Mouse (Mus musculus): Measurements from ENCODE around the gene Zswim1.
"Not testable (repeated sequence)": the region's sequence is repeated elsewhere in the genome, so short reads cannot be mapped to it uniquely, and the experiment has no call there.

Gene Zswim1

GRCm38 (mm10) chr2:164832032-164832747 is 9.7 kb downstream of the Zswim1 start:
- DNase-seq, result no peak

GRCm38 (mm10) chr2:164832748-164833301 is 10.3 kb downstream of the Zswim1 start, which contains the start of gene Ctsa:
Ctsa (plus strand) TSS chr2:164832873.
- peak; percentile 83 for DNase-seq

GRCm38 (mm10) chr2:164833314-164833959 is 11.0 kb downstream of the Zswim1 start, which contains the start of gene Neurl2:
Neurl2 (minus strand) TSS chr2:164833456.
- DNase-seq, result peak; percentile 94

GRCm38 (mm10) chr2:164834531-164834930 is 12.0 kb downstream of the Zswim1 start:
- no peak for DNase-seq

- no peak for DNase-seq
Observed at GRCm38 (mm10) chr2:164835164-164835563, 12.7 kb downstream of the Zswim1 start.

GRCm38 (mm10) chr2:164845782-164846181 is 23.3 kb downstream of the Zswim1 start:
- no peak for DNase-seq

GRCm38 (mm10) chr2:164850061-164850460 is 27.6 kb downstream of the Zswim1 start:
- no peak for DNase-seq

- not testable (repeated sequence) for DNase-seq
Observed at GRCm38 (mm10) chr2:164855572-164855971, 33.1 kb downstream of the Zswim1 start.

- DNase-seq, result peak; percentile 34
Observed at GRCm38 (mm10) chr2:164856309-164857100, 34.0 kb downstream of the Zswim1 start.

- peak; percentile 84 for DNase-seq
Observed at GRCm38 (mm10) chr2:164857101-164857821, 34.8 kb downstream of the Zswim1 start, which contains the start of gene Pltp. Pltp (minus strand) TSS chr2:164857711.

- peak; percentile 62 for DNase-seq
Observed at GRCm38 (mm10) chr2:164857842-164858553, 35.5 kb downstream of the Zswim1 start.

- DNase-seq, result peak; percentile 35
Observed at GRCm38 (mm10) chr2:164859155-164859554, 36.7 kb downstream of the Zswim1 start.

- DNase-seq, result no peak
Observed at GRCm38 (mm10) chr2:164859640-164860432, 37.4 kb downstream of the Zswim1 start.

- no peak for DNase-seq
Observed at GRCm38 (mm10) chr2:164861094-164861493, 38.6 kb downstream of the Zswim1 start.

GRCm38 (mm10) chr2:164862179-164862861 is 39.8 kb downstream of the Zswim1 start:
- DNase-seq, result peak; percentile 73

GRCm38 (mm10) chr2:164863411-164863810 is 40.9 kb downstream of the Zswim1 start:
- not testable (repeated sequence) for DNase-seq

- DNase-seq, result no peak
Observed at GRCm38 (mm10) chr2:164864593-164864992, 42.1 kb downstream of the Zswim1 start.

- peak; percentile 33 for DNase-seq
Observed at GRCm38 (mm10) chr2:164866741-164867551, 44.5 kb downstream of the Zswim1 start.

GRCm38 (mm10) chr2:164867566-164867965 is 45.1 kb downstream of the Zswim1 start:
- no peak for DNase-seq
